Mouse (Mus musculus): Measurements from ENCODE around the gene Pkd2.
"Not testable (repeated sequence)": the region's sequence is repeated elsewhere in the genome, so short reads cannot be mapped to it uniquely, and the experiment has no call there.

Gene Pkd2

GRCm38 (mm10) chr5:104458832-104459705 lies at the start of gene Pkd2:
TSS of gene Pkd2 (plus strand) at chr5:104459450.
- in situ Hi-C loops (cut with MboI, MseI), result no loop called here

- in situ Hi-C loops (cut with MboI, MseI), result no loop called here
Measured at GRCm38 (mm10) chr5:104415999-104416398, 43.3 kb upstream of the Pkd2 start.

DNA sequence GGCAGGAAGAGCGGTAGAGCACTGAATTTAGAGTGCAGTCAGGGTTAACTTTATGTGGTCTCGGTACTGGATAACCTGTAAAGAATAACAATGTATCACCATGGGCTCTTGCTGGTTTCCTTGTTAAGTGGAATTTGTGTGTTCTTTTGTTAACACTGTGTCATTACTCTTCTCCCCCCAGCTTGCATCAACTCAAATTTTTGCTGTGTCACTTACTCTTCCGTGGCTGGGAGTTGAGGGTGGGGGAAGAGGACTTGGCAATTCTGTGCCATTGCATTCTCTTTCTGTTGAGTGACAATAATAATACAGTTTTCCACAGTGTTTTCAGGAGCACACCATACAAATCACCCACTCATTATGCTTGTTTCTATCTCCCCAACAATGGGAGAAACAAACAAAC lies 42.2 kb upstream of the Pkd2 start:
- in situ Hi-C loops (cut with MboI, MseI), result no loop called here

DNA sequence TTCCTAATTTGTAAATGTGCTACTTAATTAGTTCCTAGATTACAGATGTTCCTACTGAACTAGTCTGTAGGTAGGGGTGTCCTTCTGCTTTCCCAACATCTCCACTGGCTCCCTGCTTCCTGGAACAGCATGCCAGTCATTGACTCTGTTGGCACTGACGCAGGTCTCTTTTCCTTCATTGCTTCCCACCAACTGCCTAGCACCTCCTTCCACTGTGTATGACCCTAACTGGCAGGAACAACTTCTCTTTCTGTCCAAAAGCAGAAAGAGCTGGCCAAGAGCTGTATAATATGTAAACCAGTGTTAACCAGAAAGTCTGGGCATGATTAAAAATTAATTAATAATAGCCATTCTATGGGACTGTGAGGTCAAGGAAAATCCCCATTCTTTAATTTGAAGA lies 41.5 kb upstream of the Pkd2 start:
- in situ Hi-C loops (cut with MboI, MseI), result no loop called here

GRCm38 (mm10) chr5:104422039-104422438 lies 37.2 kb upstream of the Pkd2 start:
- in situ Hi-C loops (cut with MboI, MseI), result no loop called here

DNA sequence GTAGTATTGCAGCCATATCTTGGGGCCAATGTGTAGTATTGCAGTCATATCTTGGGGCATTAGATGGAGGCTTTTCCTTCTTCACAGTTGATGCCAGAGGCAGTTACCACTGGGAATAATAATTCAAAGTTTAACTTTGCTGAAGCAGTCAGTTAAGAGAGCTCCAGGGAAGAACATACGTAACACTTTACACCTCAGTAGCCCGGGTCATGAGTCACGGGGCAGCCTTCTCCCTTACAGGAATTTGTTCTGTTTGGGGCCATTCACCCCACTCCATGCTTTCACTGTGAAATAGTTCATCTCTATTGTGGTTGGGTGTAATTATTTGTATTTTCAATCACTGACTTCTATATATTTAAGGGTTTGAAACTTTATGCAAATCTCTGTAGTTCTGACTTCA lies 35.4 kb upstream of the Pkd2 start:
- in situ Hi-C loops (cut with MboI, MseI), result no loop called here

- in situ Hi-C loops (cut with MboI, MseI), result no loop called here
Measured at GRCm38 (mm10) chr5:104425949-104426348, 33.3 kb upstream of the Pkd2 start.

GRCm38 (mm10) chr5:104432886-104433285 lies 26.4 kb upstream of the Pkd2 start:
- in situ Hi-C loops (cut with MboI, MseI), result no loop called here

DNA sequence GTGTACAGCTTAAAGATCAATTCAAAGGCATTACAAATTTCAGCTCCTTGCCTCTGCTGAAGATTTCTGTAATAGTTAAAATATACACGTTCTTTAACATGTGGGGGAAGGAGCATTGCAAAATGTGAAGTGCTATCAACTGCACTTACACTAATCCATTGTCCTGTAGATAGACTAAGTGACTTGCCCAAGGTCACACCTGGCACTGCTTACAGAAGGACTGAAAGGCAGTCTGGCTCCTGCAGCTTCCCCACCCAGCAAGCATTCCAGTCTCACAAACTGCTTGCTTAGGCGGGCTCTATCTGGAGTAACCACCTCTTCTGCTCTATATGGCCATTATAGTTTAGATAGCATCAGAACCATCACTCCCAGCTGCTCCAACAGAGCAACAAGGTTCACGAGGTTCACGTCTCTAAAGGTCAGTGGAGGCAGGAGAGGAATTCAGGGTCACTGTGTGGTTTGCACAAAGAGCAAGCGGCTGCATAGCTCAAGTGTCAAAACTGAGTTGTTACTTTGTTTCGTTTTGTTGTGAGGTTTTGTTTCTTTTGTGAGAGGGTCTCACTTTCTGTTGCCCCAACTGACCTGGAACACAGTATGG lies 25.2 kb upstream of the Pkd2 start:
- in situ Hi-C loops (cut with MboI, MseI), result no loop called here

- in situ Hi-C loops (cut with MboI, MseI), result no loop called here
Measured at GRCm38 (mm10) chr5:104434835-104435301, 24.4 kb upstream of the Pkd2 start, which contains the start of gene Spp1. TSS of gene Spp1 (plus strand) at chr5:104435118.

DNA sequence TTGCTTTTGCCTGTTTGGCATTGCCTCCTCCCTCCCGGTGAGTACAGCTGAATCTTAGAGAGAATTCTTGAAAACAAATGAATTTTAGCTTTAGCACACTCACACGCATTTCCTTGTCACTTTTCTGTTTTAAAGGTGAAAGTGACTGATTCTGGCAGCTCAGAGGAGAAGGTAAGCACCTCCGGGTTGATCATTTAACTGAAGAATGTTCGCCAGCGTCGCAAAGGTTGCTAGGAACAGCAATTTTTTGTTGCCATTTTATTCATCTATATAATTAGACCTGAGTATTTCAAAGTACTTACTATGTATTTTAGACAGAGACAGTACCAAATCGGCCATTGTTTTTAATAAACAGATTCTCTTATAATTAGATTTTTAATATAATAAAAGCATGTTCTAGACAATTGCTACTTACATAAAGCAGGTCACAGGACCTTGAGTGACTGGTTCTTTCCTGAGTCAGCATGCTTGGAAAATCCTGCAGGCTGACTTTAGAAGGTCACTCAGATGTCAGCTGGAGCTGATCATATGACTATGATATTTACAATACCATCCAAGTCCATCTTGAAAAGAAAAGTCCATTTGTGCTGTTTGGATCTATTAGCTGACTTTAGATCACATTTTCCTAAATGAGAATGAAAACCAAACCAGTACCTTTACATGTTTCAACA lies 22.7 kb upstream of the Pkd2 start:
- in situ Hi-C loops (cut with MboI, MseI), result no loop called here

DNA sequence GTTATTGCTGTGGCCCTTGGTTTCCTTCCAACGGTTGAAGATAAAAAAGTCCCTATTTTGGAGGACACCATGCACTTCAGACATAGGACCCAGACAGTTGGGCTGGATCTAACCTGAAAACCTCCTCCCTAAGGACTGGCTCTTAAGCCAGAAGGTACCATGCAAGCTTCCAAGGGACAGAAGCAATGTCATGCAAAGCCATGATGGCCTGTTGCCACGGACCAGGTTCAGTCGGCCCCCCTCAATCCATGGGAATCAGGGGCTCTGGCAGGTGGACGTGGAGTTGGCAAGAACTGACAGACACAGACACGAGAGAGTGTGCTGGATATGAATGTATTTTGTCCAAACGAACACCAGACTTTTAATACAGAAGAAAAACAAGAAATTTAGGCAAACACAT lies 16.9 kb upstream of the Pkd2 start:
- in situ Hi-C loops (cut with MboI, MseI), result no loop called here

DNA sequence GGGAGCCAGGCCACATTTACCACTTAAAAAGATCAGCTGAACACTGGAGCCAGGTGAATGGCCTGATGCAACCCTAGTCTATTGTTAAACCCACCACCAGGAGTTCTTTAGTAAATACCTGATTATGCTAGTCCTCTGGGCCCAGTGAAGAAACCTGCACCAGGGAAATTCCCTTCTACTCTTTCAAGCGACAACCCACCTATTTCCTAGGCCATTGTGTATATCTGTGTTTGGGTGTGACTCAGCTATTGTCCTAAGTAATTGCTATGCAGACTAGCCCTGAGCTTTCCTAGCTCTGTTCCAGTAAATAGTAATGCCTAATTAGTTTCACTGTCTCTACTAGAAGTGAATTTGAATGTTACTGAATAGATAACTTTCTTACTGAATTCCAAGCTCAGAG lies 16.4 kb upstream of the Pkd2 start:
- in situ Hi-C loops (cut with MboI, MseI), result no loop called here

DNA sequence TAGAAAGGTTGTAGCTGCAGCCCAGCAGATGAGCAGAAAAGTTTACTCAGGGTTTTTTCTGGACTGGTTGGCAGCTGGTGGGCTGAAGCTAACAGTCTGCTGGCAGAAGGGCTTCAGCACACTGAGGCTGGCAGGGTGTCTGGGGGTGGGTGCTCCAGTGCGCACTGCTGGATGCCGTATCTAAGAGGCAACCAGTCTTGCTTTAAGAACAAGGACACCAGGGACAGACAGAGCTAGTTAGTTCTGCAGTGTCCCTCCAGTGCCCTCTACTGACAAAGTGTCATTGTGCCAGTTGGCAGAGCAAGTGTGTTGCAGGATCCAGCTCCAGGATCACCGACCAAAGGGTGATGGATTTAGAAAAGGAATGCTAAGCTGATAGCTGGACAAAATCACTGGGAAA lies 13.1 kb upstream of the Pkd2 start:
- in situ Hi-C loops (cut with MboI, MseI), result no loop called here

- in situ Hi-C loops (cut with MboI, MseI), result not testable (repeated sequence)
Measured at GRCm38 (mm10) chr5:104448346-104448745, 10.9 kb upstream of the Pkd2 start.

DNA sequence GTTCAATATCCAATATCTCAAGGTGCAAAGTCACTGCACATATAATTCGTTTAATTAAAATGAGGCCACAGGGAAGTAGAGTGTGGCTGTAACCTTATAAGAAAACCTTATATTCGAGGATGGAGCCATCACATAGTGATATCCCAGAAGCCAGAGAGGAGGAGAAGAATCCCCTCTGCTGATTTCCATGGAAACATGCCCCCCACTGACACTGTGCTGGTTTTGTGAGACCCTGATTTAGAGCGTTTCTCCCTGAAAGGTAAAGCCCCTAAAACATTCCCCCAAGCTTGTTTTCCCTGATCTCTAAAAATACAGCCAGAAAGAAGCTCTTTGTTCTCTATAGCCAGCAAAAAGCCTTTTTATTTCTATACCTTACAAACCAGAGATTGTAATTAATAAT lies 9.8 kb upstream of the Pkd2 start:
- in situ Hi-C loops (cut with MboI, MseI), result no loop called here

GRCm38 (mm10) chr5:104453075-104453474 lies 6.2 kb upstream of the Pkd2 start:
- in situ Hi-C loops (cut with MboI, MseI), result no loop called here

- in situ Hi-C loops (cut with MboI, MseI), result no loop called here
Measured at GRCm38 (mm10) chr5:104454564-104454963, 4.7 kb upstream of the Pkd2 start.

- in situ Hi-C loops (cut with MboI, MseI), result no loop called here
Measured at GRCm38 (mm10) chr5:104459706-104460455, 631 bp downstream of the Pkd2 start.

- in situ Hi-C loops (cut with MboI, MseI), result no loop called here
Measured at GRCm38 (mm10) chr5:104460456-104460838, 1.2 kb downstream of the Pkd2 start.

DNA sequence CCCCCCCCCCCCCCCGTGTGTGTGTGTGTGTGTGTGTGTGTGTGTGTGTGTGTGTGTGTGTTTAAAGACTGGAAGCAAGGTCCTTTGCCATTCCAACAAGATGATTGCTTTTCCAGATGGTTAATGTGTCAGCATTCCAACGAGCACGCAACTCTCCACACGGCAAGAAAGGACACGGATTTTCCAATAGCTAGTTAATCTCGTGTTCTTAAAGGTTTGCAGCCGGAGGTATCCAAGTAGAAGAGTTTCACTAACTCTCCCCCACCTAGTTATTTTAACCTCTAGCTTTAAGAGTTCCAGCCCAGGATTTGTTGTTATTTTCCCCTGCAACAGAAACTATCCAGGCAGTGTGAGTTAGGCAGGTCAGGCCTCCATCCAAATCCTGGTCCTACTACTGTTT lies 1.6 kb downstream of the Pkd2 start:
- in situ Hi-C loops (cut with MboI, MseI), result no loop called here

GRCm38 (mm10) chr5:104465279-104465678 lies 6.0 kb downstream of the Pkd2 start:
- in situ Hi-C loops (cut with MboI, MseI), result no loop called here
